Mouse (Mus musculus): ENCODE measurements around the gene Lgals2. TPM values are rescaled to one million over a fixed set of nuclear protein-coding genes. Genes with fewer than 3 reads are reported as not detected.
"Not testable (repeated sequence)": the region's sequence is repeated elsewhere in the genome, so short reads cannot be mapped to it uniquely, and the experiment has no call there.

Lgals2 gene
- polyA plus RNA-seq, 1 experiment from 2014 or later = 6.9 TPM

DNA sequence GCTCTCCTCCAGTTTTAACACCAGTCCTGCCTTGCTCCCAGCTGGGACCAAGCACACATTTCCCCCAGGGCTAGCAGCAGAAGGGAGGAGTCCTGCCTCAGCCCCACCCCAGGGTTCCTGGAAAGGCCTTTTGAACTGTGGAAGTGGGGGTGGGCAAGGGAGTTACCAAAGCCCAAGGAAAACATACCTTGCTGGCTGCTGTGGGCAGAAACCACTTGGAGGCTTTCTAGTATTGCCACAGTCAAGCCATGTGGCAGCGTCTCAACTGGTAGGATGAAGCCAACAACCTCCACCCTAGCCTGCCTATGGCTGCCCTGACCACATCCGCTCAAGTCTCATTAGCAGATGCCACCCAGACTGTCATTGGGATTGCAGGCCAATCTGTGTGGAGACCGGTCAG lies 40.8 kb upstream of the Lgals2 start:
- Histone ChIP-seq H3K27me3 (replicated peaks; ENCODE audit: control insufficient read depth, insufficient read depth, low read length) (no peaks in the 10 kb centered on the region), H3K9ac (ENCODE audit: low read depth, low read length) (peak overlapping the region; percentile 49), H3K4me3 (ENCODE audit: low read depth, low read length) (peak overlapping the region; percentile 24), H3K27ac (ENCODE audit: low read depth, low read length) (peak overlapping the region; percentile 94), H3K36me3 (ENCODE audit: control insufficient read depth, insufficient read depth, low read length) (peaks cover 11% of the 10 kb centered on the region; the same call in 1 of the 2 replicates), H3K9me3 (ENCODE audit: control insufficient read depth, low read length) (no peaks in the 10 kb centered on the region), H3K4me2 (peak overlapping the region; percentile 96), H3K4me1 (replicated peaks; ENCODE audit: control insufficient read depth, insufficient read depth, low read length) (peaks cover 81% of the 10 kb centered on the region)
- 69% methylated on average over 3 of the region's 3 CpGs for WGBS
- ATAC-seq (replicated peaks; ENCODE audit: low FRiP score) (peak; percentile 30; the same call in 1 of the 2 replicates), DNase-seq (ENCODE audit: low spot score) (no peak)

DNA sequence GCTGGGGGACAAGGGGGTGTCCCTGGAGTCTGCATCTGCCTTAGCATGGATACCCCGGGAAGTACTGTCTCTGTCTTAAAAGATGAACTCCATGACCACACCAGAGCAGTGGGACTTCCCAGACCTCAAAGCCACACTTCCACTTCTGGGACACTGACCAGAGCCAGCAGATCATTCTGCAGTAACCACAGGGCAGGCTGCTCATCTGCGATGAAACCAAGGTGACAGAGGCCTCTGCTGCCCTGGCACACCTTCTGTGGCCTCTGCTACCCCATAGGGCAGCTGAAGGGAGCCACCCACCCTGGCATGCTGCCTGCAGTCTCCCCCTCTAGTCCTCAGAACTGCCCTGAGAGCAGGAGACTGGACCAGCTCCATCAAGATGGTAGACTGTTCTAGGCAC lies 40.4 kb upstream of the Lgals2 start:
- H3K4me2 ChIP-seq = peak overlapping the region; percentile 96
- H3K9me3 ChIP-seq (ENCODE audit: control insufficient read depth, low read length) = no peaks in the 10 kb centered on the region
- DNase-seq (ENCODE audit: low spot score) (no peak), ATAC-seq (replicated peaks; ENCODE audit: low FRiP score) (no peak)
- WGBS = 57% methylated on average over 2 of the region's 2 CpGs
- peaks cover 76% of the 10 kb centered on the region for H3K4me1 ChIP-seq (replicated peaks; ENCODE audit: control insufficient read depth, insufficient read depth, low read length)
- peaks cover 11% of the 10 kb centered on the region; the same call in 1 of the 2 replicates for H3K36me3 ChIP-seq (ENCODE audit: control insufficient read depth, insufficient read depth, low read length)
- H3K27ac ChIP-seq (ENCODE audit: low read depth, low read length) = peak overlapping the region; percentile 94
- peak overlapping the region; percentile 24 for H3K4me3 ChIP-seq (ENCODE audit: low read depth, low read length)
- H3K9ac ChIP-seq (ENCODE audit: low read depth, low read length) = peak overlapping the region; percentile 49
- no peaks in the 10 kb centered on the region for H3K27me3 ChIP-seq (replicated peaks; ENCODE audit: control insufficient read depth, insufficient read depth, low read length)

DNA sequence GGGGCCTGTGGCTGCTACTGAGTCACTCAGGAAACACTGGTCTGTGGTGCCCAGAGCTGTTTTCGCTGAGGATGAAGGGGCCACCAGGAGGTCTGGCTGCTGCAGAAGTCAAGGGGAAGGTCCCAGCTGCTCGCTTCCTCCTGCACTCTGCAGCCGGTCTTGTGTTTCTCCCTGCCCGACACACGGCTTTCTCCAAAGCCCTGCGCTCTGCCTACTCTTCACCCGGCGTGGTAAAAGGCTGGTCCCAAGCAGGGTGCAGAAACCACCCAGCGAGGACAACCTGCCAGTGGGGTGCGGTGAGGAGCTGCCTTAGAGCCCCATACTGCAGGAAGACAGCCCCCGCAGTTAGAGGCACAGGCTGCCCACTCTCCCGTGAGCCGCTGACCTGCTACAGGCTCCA lies 39.4 kb upstream of the Lgals2 start:
- ATAC-seq (replicated peaks; ENCODE audit: low FRiP score) (no peak), DNase-seq (ENCODE audit: low spot score) (no peak)
- H3K9ac ChIP-seq (ENCODE audit: low read depth, low read length) = peak overlapping the region; percentile 34; the same call in 1 of the 2 replicates
- no peaks in the 10 kb centered on the region for H3K9me3 ChIP-seq (ENCODE audit: control insufficient read depth, low read length)
- no peaks in the 10 kb centered on the region for H3K27me3 ChIP-seq (replicated peaks; ENCODE audit: control insufficient read depth, insufficient read depth, low read length)
- peak overlapping the region; percentile 76 for H3K27ac ChIP-seq (ENCODE audit: low read depth, low read length)
- peaks cover 79% of the 10 kb centered on the region for H3K4me1 ChIP-seq (replicated peaks; ENCODE audit: control insufficient read depth, insufficient read depth, low read length)
- peaks cover 11% of the 10 kb centered on the region; the same call in 1 of the 2 replicates for H3K36me3 ChIP-seq (ENCODE audit: control insufficient read depth, insufficient read depth, low read length)
- WGBS = 49% methylated on average over 13 of the region's 13 CpGs
- H3K4me2 ChIP-seq = peak overlapping the region; percentile 49
- H3K4me3 ChIP-seq (ENCODE audit: low read depth, low read length) = 0 out of 2 replicates have a peak overlapping the region, but pooled peaks have one; percentile 6

DNA sequence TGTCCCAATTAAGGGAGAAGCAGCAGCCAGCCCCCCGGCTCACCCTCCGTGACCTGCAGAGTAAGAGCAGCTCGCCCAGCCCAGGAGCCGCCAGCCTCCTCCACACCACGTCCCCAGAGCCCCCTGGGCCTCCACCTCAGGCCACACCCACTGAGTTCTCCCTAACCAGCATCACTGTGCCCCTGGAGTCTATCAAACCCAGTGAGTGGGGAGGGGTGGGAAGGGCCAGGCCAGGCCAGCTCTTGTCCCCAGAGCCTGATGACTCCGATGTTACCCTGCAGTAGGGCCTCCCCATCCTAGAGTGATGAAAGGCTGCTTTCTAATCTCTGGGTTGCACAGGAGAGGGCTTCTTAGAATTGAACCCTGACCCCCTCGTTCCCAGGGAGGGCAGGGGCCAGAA lies 37.1 kb upstream of the Lgals2 start:
- peak overlapping the region; percentile 15 for H3K4me2 ChIP-seq

DNA sequence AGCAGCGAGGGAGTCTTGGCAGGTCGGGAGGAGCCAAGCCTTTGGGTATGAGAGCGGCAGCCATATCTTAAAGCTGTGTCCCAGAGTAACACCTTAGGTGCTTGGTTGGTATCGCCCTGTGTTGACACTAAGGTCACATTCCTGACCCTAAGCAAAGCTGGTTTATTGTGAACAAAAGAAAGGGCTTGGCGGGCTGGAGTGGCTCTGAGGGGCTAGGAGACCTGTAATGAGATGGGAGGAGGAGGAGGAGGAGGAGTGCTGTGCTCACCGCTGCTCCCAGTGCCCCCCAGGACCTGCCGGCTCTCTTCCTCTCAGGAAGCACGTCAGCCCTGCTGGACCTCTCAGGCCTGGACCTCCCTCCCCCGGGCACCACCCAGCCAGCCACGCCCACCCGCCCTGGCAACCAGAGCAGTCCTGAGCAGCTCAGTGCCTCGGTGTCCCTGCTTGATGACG lies 34.1 kb upstream of the Lgals2 start:
- DNase-seq (ENCODE audit: low spot score) (no peak), ATAC-seq (replicated peaks; ENCODE audit: low FRiP score) (peak; percentile 34; the same call in 1 of the 2 replicates)
- Histone ChIP-seq H3K4me1 (replicated peaks; ENCODE audit: control insufficient read depth, insufficient read depth, low read length) (peaks cover 41% of the 10 kb centered on the region), H3K27ac (ENCODE audit: low read depth, low read length) (peak overlapping the region; percentile 8; the same call in 1 of the 2 replicates), H3K9ac (ENCODE audit: low read depth, low read length) (peak overlapping the region; percentile 38; the same call in 1 of the 2 replicates), H3K4me2 (no peak overlapping the region), H3K4me3 (ENCODE audit: low read depth, low read length) (no peak overlapping the region), H3K36me3 (ENCODE audit: control insufficient read depth, insufficient read depth, low read length) (peaks cover 30% of the 10 kb centered on the region), H3K27me3 (replicated peaks; ENCODE audit: control insufficient read depth, insufficient read depth, low read length) (no peaks in the 10 kb centered on the region), H3K9me3 (ENCODE audit: control insufficient read depth, low read length) (no peaks in the 10 kb centered on the region)
- 34% methylated on average over 13 of the region's 13 CpGs for WGBS

More for the DNA sequence above, 37.1 kb upstream of the Lgals2 start:
- ATAC-seq (replicated peaks; ENCODE audit: low FRiP score) (peak; percentile 57), DNase-seq (ENCODE audit: low spot score) (no peak)
- Histone ChIP-seq H3K9me3 (ENCODE audit: control insufficient read depth, low read length) (no peaks in the 10 kb centered on the region), H3K27me3 (replicated peaks; ENCODE audit: control insufficient read depth, insufficient read depth, low read length) (no peaks in the 10 kb centered on the region), H3K36me3 (ENCODE audit: control insufficient read depth, insufficient read depth, low read length) (peaks cover 13% of the 10 kb centered on the region; the same call in 1 of the 2 replicates), H3K4me3 (ENCODE audit: low read depth, low read length) (peak overlapping the region; percentile 13; the same call in 1 of the 2 replicates), H3K9ac (ENCODE audit: low read depth, low read length) (peak overlapping the region; percentile 31), H3K27ac (ENCODE audit: low read depth, low read length) (peak overlapping the region; percentile 50), H3K4me1 (replicated peaks; ENCODE audit: control insufficient read depth, insufficient read depth, low read length) (peaks cover 71% of the 10 kb centered on the region)
- 44% methylated on average over 7 of the region's 7 CpGs for WGBS

DNA sequence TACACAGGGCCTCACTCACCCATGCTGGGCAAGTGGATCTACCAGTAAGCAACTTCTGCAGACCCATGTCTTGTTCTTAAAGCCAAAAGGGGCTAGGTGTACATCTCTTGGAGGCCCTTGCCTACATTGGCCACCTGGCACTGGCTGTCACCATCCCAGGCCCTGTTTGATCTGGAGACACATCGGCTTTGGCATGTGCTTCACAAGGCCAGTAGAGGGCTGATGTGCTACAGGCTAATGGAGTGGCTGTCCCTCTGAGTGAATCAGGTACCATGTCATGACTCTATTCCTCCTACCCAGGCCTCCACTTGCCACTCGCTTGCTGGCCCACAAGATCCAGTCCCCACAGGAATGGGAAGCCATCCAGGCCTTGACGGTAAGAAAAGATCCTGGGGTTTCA lies 26.5 kb upstream of the Lgals2 start:
- H3K9ac ChIP-seq (ENCODE audit: low read depth, low read length) = no peak overlapping the region

DNA sequence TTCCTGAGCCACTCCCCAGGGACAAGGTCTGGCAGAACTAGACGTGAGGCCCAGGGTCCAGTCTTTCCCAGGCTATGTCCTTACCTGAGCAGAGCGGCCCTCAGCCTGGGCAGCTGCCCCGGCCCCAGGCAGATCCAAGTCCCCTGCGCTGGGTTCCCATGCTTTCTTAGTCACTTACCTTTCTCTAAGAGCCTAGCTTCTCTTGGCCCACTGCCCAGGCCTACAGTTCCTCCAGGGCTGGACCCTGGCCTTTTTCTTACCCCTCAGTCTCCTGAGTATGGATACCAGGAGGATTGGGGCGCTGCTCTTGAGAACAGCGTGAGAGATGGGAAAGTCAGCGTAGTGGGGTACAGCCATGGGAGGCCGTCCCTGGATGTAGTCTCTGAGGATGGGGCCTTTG lies 25.1 kb upstream of the Lgals2 start:
- Histone ChIP-seq H3K36me3 (ENCODE audit: control insufficient read depth, insufficient read depth, low read length) (peaks cover 35% of the 10 kb centered on the region), H3K27me3 (replicated peaks; ENCODE audit: control insufficient read depth, insufficient read depth, low read length) (no peaks in the 10 kb centered on the region), H3K27ac (ENCODE audit: low read depth, low read length) (no peak overlapping the region), H3K4me2 (no peak overlapping the region), H3K4me3 (ENCODE audit: low read depth, low read length) (no peak overlapping the region), H3K4me1 (replicated peaks; ENCODE audit: control insufficient read depth, insufficient read depth, low read length) (peaks cover 23% of the 10 kb centered on the region), H3K9me3 (ENCODE audit: control insufficient read depth, low read length) (no peaks in the 10 kb centered on the region), H3K9ac (ENCODE audit: low read depth, low read length) (0 out of 2 replicates have a peak overlapping the region, but pooled peaks have one; percentile 7)
- WGBS = 96% methylated on average over 8 of the region's 8 CpGs
- DNase-seq (ENCODE audit: low spot score) (no peak), ATAC-seq (replicated peaks; ENCODE audit: low FRiP score) (no peak)

More for the DNA sequence above, 26.5 kb upstream of the Lgals2 start:
- no peaks in the 10 kb centered on the region for H3K27me3 ChIP-seq (replicated peaks; ENCODE audit: control insufficient read depth, insufficient read depth, low read length)
- no peak overlapping the region for H3K27ac ChIP-seq (ENCODE audit: low read depth, low read length)
- H3K9me3 ChIP-seq (ENCODE audit: control insufficient read depth, low read length) = no peaks in the 10 kb centered on the region
- ATAC-seq (replicated peaks; ENCODE audit: low FRiP score) (no peak), DNase-seq (ENCODE audit: low spot score) (no peak)
- no peak overlapping the region for H3K4me2 ChIP-seq
- peaks cover 43% of the 10 kb centered on the region for H3K36me3 ChIP-seq (ENCODE audit: control insufficient read depth, insufficient read depth, low read length)
- no peak overlapping the region for H3K4me3 ChIP-seq (ENCODE audit: low read depth, low read length)
- WGBS = 83% methylated on average over 3 of the region's 3 CpGs
- H3K4me1 ChIP-seq (replicated peaks; ENCODE audit: control insufficient read depth, insufficient read depth, low read length) = peaks cover 13% of the 10 kb centered on the region

DNA sequence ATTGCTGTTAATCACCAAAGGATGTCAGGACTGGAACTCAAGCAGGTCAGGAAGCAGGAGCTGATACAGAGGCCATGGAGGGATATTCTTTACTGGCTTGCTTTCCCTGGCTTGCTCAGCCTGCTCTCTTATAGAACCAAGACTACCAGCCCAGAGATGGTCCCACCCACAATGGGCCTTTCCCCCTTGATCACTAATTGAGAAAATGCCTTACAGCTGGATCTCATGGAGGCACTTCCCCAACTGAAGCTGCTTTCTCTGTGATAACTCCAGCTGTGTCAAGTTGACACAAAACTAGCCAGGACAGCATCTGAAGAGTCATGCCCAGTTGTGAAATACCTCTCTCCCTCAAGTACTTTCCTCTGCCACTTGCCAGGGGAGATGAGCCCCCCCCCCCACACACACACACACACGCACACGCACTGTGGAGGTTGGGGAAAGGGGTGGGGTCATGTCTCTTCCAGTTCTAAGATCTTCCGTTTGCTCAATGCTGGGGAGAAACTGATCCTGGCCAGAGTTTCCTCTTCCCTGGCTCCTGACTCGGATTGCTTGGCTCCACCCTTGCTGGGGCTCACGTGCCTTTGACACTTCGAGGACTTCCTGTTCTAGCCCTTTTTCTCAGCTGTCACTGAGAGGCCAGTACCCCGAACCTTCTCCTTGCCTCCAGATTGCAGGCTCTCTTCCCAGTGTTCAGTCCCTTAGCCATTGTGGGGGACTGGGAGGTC lies 23.6 kb upstream of the Lgals2 start:
- WGBS = 31% methylated on average over 7 of the region's 7 CpGs
- not testable (repeated sequence) for H3K9me3 ChIP-seq (ENCODE audit: control insufficient read depth, low read length); H3K27me3 ChIP-seq (replicated peaks; ENCODE audit: control insufficient read depth, insufficient read depth, low read length); DNase-seq (ENCODE audit: low spot score); H3K9ac ChIP-seq (ENCODE audit: low read depth, low read length); ATAC-seq (replicated peaks; ENCODE audit: low FRiP score); H3K4me3 ChIP-seq (ENCODE audit: low read depth, low read length)
- Histone ChIP-seq H3K27ac (ENCODE audit: low read depth, low read length) (0 out of 2 replicates have a peak overlapping the region, but pooled peaks have one; percentile 17), H3K36me3 (ENCODE audit: control insufficient read depth, insufficient read depth, low read length) (peaks cover 22% of the 10 kb centered on the region; the same call in 1 of the 2 replicates), H3K4me2 (peak overlapping the region; percentile 97), H3K4me1 (replicated peaks; ENCODE audit: control insufficient read depth, insufficient read depth, low read length) (peaks cover 23% of the 10 kb centered on the region)
